Mouse (Mus musculus) lung, postnatal 14 days (tissue): ENCODE results near the gene Metrnl.
"Not testable (repeated sequence)": the region's sequence is repeated elsewhere in the genome, so short reads cannot be mapped to it uniquely, and the experiment has no call there.

Experiments
- DNase-seq: peaks from one replicate; pipeline ENCODE4 v3.0.0; 2021

Gene Metrnl

GRCm38 (mm10) chr11:121701244-121701643, at the start of gene Metrnl:
TSS of gene Metrnl (plus strand) at chr11:121701544.
- DNase-seq, result no peak

- DNase-seq, result no peak
Observed at GRCm38 (mm10) chr11:121651556-121651955, 49.8 kb upstream of the Metrnl start.

DNA sequence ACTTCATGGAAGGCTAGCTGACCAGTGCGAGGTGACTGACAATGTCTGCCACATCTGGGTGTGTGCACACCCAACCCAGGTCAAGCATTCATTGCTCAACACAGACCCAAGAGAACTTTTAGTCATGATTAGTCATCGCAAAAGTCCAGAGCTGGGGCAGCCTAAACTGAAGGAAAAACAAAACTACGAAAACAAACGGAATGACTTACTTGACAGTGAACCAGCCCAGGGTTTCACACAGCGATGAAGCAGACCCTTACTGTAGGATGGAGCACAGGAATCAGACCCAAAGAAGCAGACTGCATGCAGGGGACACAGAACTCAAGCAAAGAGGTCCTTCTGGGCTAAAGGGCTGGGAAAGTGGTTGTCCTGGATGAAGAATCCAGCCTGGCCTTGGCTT, 49.4 kb upstream of the Metrnl start:
- DNase-seq, result no peak

- DNase-seq, result peak; percentile 84
Observed at GRCm38 (mm10) chr11:121652547-121653305, 48.6 kb upstream of the Metrnl start.

DNA sequence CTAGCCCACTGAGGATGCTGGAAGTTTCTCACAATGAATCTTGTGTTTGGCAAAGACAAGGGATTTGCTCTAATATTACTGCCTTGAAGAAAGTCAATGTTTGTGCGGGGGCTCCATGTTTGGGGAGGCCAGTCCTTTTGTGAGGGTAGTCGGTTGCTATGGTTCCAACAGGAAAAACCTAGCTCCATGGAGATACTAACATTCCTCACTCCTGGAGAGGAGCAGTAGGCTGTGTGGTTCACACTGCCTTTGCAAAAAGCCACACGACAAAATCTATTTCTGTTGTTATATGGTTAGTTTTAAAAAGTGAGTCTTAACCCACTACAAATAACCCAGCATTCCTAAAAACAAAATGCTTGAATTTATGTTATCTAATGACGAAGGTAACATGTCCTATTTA, 47.7 kb upstream of the Metrnl start:
- DNase-seq, result no peak

- no peak for DNase-seq
Observed at GRCm38 (mm10) chr11:121654406-121654945, 46.9 kb upstream of the Metrnl start.

- DNase-seq, result no peak
Observed at GRCm38 (mm10) chr11:121655166-121655806, 46.1 kb upstream of the Metrnl start.

DNA sequence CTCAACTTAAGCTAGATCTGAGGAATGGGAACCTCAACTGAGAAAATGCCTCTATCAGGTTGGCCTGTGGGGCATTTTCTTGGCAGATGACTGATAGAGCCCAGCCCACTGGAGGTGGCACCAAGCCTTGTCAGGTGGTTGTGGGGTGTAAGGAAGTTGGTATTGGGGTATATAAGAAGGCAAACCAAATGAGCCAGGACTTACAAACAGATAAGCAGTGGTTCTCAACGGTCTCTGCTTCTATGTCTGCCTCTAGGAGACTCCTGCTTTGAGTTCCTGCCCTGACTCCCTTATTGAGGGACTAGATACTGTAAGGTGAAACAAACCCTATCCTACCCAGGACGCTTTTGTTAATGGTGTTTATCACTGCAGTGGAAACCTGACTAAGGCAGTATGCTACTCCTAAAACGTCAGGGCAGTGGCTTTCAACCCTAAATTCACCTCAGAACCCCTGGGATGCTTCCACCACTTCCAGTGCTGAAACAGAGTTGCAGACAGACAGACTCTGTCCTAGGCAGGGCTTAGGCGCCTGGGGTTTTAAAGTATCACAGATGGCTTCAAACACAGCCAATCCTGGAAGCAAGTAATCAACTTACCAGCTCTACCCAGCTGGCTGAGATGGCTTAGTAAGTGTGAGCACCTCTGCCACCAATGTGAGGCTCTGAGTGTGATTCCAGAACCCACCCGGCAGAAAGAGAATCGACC, 45.4 kb upstream of the Metrnl start:
- DNase-seq, result no peak

DNA sequence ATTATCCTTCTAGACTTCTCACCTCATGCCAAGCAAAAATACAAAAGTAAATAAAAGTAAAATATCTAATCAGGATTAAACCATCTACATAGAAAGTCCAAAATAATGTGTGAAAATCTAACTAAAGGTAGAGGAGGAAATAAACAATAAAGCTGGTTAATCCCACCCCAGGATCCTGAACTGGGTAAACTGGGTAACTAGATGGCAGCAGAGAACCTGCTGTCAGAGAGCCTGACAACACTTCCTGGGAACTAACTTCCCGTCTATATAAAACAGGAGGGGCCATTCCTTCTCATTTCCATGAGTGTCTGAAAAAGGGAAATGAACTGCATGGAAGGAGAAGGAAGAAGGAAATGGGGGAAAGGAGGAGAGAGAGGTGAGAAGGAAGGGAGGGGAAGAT, 43.2 kb upstream of the Metrnl start:
- no peak for DNase-seq

DNA sequence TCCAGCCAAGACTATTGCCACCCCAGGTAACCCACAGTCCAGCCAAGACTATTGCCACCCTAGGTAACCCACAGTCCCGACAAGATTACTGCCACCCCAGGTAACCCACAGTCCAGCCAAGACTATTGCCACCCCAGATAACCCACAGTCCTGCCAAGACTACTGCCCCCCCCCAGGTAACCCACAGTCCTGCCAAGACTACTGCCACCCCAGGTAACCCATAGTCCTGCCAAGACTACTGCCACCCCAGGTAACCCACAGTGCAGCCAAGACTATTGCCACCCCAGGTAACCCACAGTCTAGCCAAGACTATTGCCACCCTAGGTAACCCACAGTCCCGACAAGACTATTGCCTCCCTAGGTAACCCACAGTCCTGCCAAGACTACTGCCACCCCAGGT, 40.7 kb upstream of the Metrnl start:
- DNase-seq, result not testable (repeated sequence)

DNA sequence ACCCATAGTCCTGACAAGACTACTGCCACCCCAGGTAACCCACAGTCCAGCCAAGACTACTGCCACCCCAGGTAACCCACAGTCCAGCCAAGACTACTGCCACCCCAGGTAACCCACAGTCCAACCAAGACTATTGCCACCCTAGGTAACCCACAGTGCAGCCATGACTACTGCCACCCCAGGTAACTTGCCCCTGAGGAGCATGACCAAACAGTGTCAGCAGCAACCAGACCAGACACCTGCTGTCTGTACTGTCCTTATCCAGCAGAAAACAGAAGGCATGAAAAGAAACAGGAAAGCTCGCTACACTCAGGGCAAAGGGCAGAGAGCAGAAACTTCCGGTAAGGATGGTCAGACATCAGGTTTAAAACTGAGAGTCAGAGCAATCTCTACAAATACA, 40.2 kb upstream of the Metrnl start:
- DNase-seq, result no peak

GRCm38 (mm10) chr11:121667541-121667940, 33.8 kb upstream of the Metrnl start:
- no peak for DNase-seq

DNA sequence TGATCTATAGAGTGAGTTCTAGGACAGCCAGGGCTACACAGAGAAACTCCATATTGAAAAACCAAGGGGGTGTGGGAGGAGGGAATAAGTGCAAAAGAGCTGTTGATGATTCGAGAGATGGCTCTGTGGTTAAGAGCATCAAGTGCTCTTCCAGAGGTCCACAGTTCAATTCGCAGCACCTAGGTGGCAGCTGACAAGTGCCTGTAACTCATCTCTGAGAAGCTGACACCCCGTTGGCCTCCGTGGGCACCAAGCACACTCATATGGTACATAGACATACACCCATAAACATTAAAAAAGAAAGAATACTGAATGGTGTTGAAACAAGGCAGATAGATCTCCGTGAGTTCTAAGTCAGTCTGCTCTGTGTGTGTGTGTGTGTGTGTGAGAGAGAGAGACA, 32.6 kb upstream of the Metrnl start:
- no peak for DNase-seq

GRCm38 (mm10) chr11:121670926-121671325, 30.4 kb upstream of the Metrnl start:
- DNase-seq, result no peak

- DNase-seq, result no peak
Observed at GRCm38 (mm10) chr11:121672312-121672989, 28.9 kb upstream of the Metrnl start.

DNA sequence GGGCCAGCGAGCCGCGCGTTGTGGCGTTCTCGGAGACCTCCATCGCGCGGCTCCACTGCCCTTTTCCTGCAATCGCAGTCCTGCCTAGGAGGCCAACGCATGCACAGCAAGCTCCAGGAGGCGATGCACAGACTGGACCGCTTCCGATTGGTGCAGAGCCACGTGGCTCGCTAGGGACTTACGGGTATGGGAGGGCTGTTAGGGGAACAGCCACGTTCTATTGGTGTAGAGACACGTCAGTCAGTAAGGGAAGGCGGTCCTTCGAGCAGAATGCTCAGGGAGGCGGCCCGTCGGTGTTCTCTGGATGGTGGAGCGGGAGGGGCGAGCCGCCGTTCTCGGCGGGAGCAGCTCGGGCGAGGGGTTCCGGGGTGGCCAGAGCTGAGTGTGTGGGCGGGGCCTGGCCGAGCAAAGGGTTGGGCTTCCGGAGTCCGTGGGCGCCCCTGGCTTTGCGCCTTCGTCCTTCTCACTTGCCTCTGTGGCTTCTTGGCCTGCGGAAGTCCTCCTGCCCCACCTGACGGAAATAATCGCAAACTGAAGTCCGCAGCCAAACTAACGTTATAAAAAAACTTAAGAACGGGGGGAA, 28.3 kb upstream of the Metrnl start, which contains the start of gene B3gntl1:
Gene B3gntl1, minus strand, starts transcription at position 164 of the 583 bp plus-strand sequence.
- peak; percentile 99 for DNase-seq

DNA sequence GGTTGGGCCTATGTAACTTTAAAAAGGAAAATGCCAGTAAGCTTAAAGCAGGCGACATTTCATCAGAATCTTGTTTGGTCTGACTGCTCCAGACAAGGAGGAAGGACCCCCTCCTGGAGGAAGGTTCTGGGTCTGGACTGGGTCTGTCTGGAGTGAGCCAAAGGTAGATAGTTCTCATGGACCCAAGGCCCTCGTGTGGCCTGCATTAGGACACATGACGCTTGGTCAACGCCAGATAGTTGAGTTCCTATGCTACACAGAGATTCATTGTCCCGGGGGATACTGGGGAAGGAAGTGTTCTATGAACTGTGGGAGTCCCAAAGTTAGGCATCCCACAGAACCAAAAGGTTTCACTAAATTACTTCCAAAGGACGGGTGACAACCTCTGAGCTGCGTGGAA, 27.7 kb upstream of the Metrnl start:
- DNase-seq, result no peak

- no peak for DNase-seq
Observed at GRCm38 (mm10) chr11:121676836-121677235, 24.5 kb upstream of the Metrnl start.

- DNase-seq, result no peak
Observed at GRCm38 (mm10) chr11:121679581-121679980, 21.8 kb upstream of the Metrnl start.

GRCm38 (mm10) chr11:121680750-121681149, 20.6 kb upstream of the Metrnl start:
- DNase-seq, result peak; percentile 55

- no peak for DNase-seq
Observed at GRCm38 (mm10) chr11:121683243-121683642, 18.1 kb upstream of the Metrnl start.

GRCm38 (mm10) chr11:121685491-121686001, 15.8 kb upstream of the Metrnl start:
- DNase-seq, result no peak
